Comparison of ENCODE assay signal across 11 mouse cellular contexts in the genomic region with DNA sequence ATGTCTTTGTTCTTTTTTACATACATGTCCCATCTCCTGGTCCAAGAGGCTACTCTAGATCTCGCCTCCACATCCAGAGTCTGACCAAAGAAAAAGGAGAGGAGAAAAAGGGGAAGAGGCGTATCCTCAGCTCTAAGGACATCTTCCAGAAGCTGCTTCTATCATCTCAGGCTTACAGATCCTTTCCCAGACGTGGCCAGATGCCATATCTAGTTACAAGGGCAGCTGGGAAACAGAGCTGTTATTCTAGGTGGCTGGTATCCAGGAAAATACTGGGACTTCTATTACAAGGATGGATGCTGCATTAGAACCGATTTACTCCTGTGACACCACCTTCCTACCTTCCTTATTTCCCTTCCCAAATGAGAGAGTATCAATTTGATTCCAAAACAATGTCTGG.
"Had no signal": no experiment of that assay in that cellular context is flagged by ENCODE, and none has a peak within 500 bp of the region (broad histone marks: within the 10 kb centered on the region; RNA-seq: fewer than 3 reads in every experiment).

No protein-coding gene starts in this region.

- H3K4me1 ChIP-seq: limb, embryonic 15.5 days; midbrain, embryonic 15.5 days; neural tube, embryonic 12.5 days; stomach, embryonic 15.5 days had no signal

- ATAC-seq: midbrain, embryonic 15.5 days had no signal

- DNase-seq: kidney, adult 11 months; kidney, adult 9 months; kidney, postnatal 36 days; layer of hippocampus, adult 9-11 months; layer of hippocampus, postnatal 36 days; lung, adult 18-20 months; right cerebral cortex, postnatal 14 days had no signal

- H3K4me3 ChIP-seq: limb, embryonic 15.5 days; midbrain, embryonic 15.5 days; neural tube, embryonic 12.5 days; stomach, embryonic 15.5 days had no signal
